Mouse (Mus musculus): ENCODE results near the gene H2-Q10. TPM values are rescaled to one million over a fixed set of nuclear protein-coding genes. Genes with fewer than 3 reads are reported as not detected.

Gene H2-Q10
- polyA plus RNA-seq, 1 experiment: 2.0 TPM

DNA sequence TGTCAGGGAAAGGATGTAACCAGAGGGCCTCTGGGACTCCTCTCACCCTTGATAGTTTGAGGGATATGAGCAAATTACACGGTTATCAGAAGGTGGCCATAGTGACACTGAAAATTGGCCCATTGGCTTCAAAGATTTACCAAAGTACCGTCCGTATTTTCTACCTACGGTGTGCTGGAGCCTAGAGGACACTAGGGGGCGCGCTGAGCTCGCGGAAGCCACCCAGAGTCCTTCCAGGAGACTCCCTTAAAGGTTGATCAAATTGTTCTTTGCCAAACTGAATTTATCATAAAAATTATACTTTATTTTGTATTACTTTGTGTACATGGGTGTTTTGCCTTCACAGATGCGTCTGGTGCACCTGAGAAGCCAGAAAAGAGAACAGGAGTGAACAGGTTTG, 14.2 kb downstream of the H2-Q10 start:
- Histone ChIP-seq H3K9ac (ENCODE audit: low read depth, poor library complexity, severe bottlenecking) (no peak overlapping the region), H3K27ac (ENCODE audit: insufficient read depth, low read length) (no peak overlapping the region)
- no peak for TF ChIP-seq EP300 (IDR thresholded peaks at IDR 0.05; ENCODE audit: insufficient read depth, low read depth, low read length)
- peak; percentile 92 for TF ChIP-seq CTCF (IDR thresholded peaks at IDR 0.05; ENCODE audit: low read depth, low read length)
- TF ChIP-seq POLR2A (IDR thresholded peaks at IDR 0.05; ENCODE audit: insufficient read depth, low read length): no peak

DNA sequence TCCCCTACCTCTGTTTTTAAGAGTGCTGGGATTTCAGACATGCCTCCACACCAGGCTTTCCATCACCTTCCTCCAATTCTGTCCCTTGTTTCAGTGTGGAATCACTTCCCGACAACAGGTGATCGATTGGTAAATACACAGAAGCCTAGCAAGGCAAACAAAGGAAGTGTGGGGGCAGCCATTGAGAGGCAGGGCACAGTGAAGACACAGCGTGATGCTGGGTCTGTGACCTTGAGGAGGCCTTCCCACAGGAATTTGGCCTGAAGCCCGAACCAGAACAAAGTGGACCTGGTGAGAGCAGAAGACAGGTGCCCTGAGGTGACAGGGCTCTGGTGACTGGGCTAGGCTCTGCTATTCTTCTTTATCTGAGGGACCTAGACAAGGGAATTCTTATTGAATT, 15.8 kb downstream of the H2-Q10 start:
- TF ChIP-seq POLR2A (IDR thresholded peaks at IDR 0.05; ENCODE audit: insufficient read depth, low read length) (no peak), EP300 (IDR thresholded peaks at IDR 0.05; ENCODE audit: insufficient read depth, low read depth, low read length) (peak; percentile 95)
- no peaks in the 10 kb centered on the region for H3K27me3 ChIP-seq (ENCODE audit: control insufficient read depth, insufficient read depth, low read length, poor library complexity, severe bottlenecking)
- H3K27ac ChIP-seq (ENCODE audit: insufficient read depth, low read length): peak overlapping the region; percentile 84
- H3K4me3 ChIP-seq (ENCODE audit: low read depth, low read length): no peak overlapping the region
- no peak overlapping the region for H3K9ac ChIP-seq (ENCODE audit: low read depth, poor library complexity, severe bottlenecking)
- H3K4me1 ChIP-seq (ENCODE audit: control insufficient read depth, insufficient read depth, low read length): peaks cover 8% of the 10 kb centered on the region
- H3K9me3 ChIP-seq (replicated peaks; ENCODE audit: control insufficient read depth, insufficient read depth, low read length, poor library complexity, severe bottlenecking): no peaks in the 10 kb centered on the region
- no peaks in the 10 kb centered on the region for H3K36me3 ChIP-seq (ENCODE audit: control insufficient read depth, insufficient read depth, low read length, poor library complexity, severe bottlenecking)

More for the DNA sequence above, 14.2 kb downstream of the H2-Q10 start:
- H3K4me1 ChIP-seq (ENCODE audit: control insufficient read depth, insufficient read depth, low read length): peaks cover 2% of the 10 kb centered on the region
- no peak overlapping the region for H3K4me3 ChIP-seq (ENCODE audit: low read depth, low read length)
- H3K9me3 ChIP-seq (replicated peaks; ENCODE audit: control insufficient read depth, insufficient read depth, low read length, poor library complexity, severe bottlenecking): no peaks in the 10 kb centered on the region
- no peaks in the 10 kb centered on the region for H3K27me3 ChIP-seq (ENCODE audit: control insufficient read depth, insufficient read depth, low read length, poor library complexity, severe bottlenecking)
- no peaks in the 10 kb centered on the region for H3K36me3 ChIP-seq (ENCODE audit: control insufficient read depth, insufficient read depth, low read length, poor library complexity, severe bottlenecking)

DNA sequence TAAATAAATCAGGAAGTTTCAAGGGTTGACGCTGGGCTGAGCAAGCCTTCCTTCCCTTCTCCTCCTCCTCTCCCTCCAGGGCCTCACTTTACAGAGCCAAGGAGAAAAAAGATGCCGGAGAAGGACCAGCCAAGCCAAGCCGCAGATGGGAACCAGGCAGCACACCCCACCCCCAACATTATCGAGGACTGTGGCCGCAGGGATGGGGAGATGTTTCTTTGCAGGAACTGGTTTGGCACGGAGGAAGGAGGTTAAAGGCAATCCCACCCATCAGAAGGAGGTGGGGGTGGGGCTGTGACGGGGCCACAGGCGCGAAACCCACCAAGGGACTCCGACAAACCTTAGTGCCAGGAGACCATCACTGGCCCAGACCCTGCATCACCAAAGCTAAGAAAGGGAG, 16.8 kb downstream of the H2-Q10 start:
- H3K9ac ChIP-seq (ENCODE audit: low read depth, poor library complexity, severe bottlenecking): peak overlapping the region; percentile 1; the same call in 1 of the 2 replicates
- H3K27ac ChIP-seq (ENCODE audit: insufficient read depth, low read length): peak overlapping the region; percentile 5
- no peaks in the 10 kb centered on the region for H3K9me3 ChIP-seq (replicated peaks; ENCODE audit: control insufficient read depth, insufficient read depth, low read length, poor library complexity, severe bottlenecking)

DNA sequence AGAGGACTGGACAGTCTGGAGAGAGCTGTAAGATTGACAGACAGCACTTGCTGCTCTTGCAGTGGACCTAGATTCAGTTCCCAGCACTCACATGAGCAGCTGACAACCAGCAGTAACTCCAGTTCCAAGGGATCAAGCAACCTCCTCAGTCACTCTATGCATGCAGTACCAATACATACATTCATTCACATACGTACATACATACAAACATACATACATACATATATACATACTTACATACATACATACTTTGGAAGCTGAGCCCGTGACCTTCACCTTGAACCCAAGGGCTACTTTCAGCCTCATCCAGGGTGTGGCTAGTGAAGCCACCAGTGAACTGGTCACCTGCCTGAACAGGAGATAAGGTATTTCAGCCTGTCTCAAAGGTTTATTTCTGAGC, 18.2 kb downstream of the H2-Q10 start:
- Histone ChIP-seq H3K4me3 (ENCODE audit: low read depth, low read length) (no peak overlapping the region), H3K36me3 (ENCODE audit: control insufficient read depth, insufficient read depth, low read length, poor library complexity, severe bottlenecking) (no peaks in the 10 kb centered on the region), H3K4me1 (ENCODE audit: control insufficient read depth, insufficient read depth, low read length) (peaks cover 8% of the 10 kb centered on the region), H3K27ac (ENCODE audit: insufficient read depth, low read length) (peak overlapping the region; percentile 88), H3K9ac (ENCODE audit: low read depth, poor library complexity, severe bottlenecking) (no peak overlapping the region), H3K27me3 (ENCODE audit: control insufficient read depth, insufficient read depth, low read length, poor library complexity, severe bottlenecking) (no peaks in the 10 kb centered on the region), H3K9me3 (replicated peaks; ENCODE audit: control insufficient read depth, insufficient read depth, low read length, poor library complexity, severe bottlenecking) (no peaks in the 10 kb centered on the region)
- TF ChIP-seq POLR2A (IDR thresholded peaks at IDR 0.05; ENCODE audit: insufficient read depth, low read length) (no peak), EP300 (IDR thresholded peaks at IDR 0.05; ENCODE audit: insufficient read depth, low read depth, low read length) (no peak), CTCF (IDR thresholded peaks at IDR 0.05; ENCODE audit: low read depth, low read length) (no peak)

More for the DNA sequence above, 16.8 kb downstream of the H2-Q10 start:
- Histone ChIP-seq H3K4me1 (ENCODE audit: control insufficient read depth, insufficient read depth, low read length) (peaks cover 8% of the 10 kb centered on the region), H3K36me3 (ENCODE audit: control insufficient read depth, insufficient read depth, low read length, poor library complexity, severe bottlenecking) (no peaks in the 10 kb centered on the region), H3K4me3 (ENCODE audit: low read depth, low read length) (peak overlapping the region; percentile 7; the same call in 1 of the 2 replicates), H3K27me3 (ENCODE audit: control insufficient read depth, insufficient read depth, low read length, poor library complexity, severe bottlenecking) (no peaks in the 10 kb centered on the region)
- TF ChIP-seq POLR2A (IDR thresholded peaks at IDR 0.05; ENCODE audit: insufficient read depth, low read length): no peak
- peak; percentile 79 for TF ChIP-seq EP300 (IDR thresholded peaks at IDR 0.05; ENCODE audit: insufficient read depth, low read depth, low read length)
- TF ChIP-seq CTCF (IDR thresholded peaks at IDR 0.05; ENCODE audit: low read depth, low read length): no peak

DNA sequence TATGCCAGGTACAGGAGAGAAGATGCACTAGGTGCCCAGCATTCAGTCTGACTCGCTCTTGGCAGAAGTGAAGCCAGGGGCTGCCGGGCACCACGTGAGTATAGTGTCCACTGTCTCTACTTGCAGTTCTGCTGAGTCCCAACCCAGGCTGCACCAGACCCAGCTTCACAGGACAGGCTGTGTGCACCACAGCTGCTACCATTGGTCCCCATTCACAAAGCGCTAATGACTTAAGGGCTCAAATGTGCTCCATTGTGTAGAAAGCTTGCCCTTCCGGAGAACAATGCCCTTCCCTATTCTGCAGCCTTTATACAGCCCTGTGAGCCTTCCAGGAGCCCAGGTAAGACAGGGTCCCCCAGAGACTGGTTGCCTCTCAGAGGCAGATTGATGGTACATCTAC, 20.4 kb downstream of the H2-Q10 start:
- H3K27me3 ChIP-seq (ENCODE audit: control insufficient read depth, insufficient read depth, low read length, poor library complexity, severe bottlenecking): no peaks in the 10 kb centered on the region
- no peaks in the 10 kb centered on the region for H3K36me3 ChIP-seq (ENCODE audit: control insufficient read depth, insufficient read depth, low read length, poor library complexity, severe bottlenecking)
- H3K9ac ChIP-seq (ENCODE audit: low read depth, poor library complexity, severe bottlenecking): 0 out of 2 replicates have a peak overlapping the region, but pooled peaks have one; percentile 28
- H3K9me3 ChIP-seq (replicated peaks; ENCODE audit: control insufficient read depth, insufficient read depth, low read length, poor library complexity, severe bottlenecking): no peaks in the 10 kb centered on the region
- peak overlapping the region; percentile 87 for H3K27ac ChIP-seq (ENCODE audit: insufficient read depth, low read length)
- peaks cover 8% of the 10 kb centered on the region for H3K4me1 ChIP-seq (ENCODE audit: control insufficient read depth, insufficient read depth, low read length)
- TF ChIP-seq POLR2A (IDR thresholded peaks at IDR 0.05; ENCODE audit: insufficient read depth, low read length) (peak; percentile 11), EP300 (IDR thresholded peaks at IDR 0.05; ENCODE audit: insufficient read depth, low read depth, low read length) (peak; percentile 89; the same call in 1 of the 2 replicates), CTCF (IDR thresholded peaks at IDR 0.05; ENCODE audit: low read depth, low read length) (no peak)
- peak overlapping the region; percentile 37 for H3K4me3 ChIP-seq (ENCODE audit: low read depth, low read length)

DNA sequence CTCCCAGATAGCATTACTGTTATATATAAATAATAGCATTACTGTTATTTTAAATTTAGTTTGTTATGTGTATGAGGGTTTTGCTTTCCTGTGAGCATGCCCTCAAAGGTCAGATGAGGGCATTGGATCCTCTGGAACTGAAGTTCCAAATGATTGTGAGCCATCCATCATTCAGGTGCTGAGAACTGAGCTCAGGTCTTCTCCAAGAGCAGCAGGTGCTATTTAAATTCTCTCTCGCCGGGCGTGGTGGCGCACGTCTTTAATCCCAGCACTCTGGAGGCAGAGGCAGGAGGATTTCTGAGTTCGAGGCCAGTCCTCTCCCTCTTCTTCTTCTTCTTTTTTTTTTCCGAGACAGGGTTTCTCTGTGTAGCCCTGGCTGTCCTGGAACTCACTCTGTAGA, 27.2 kb downstream of the H2-Q10 start:
- Histone ChIP-seq H3K4me1 (ENCODE audit: control insufficient read depth, insufficient read depth, low read length) (peaks cover 6% of the 10 kb centered on the region), H3K9me3 (replicated peaks; ENCODE audit: control insufficient read depth, insufficient read depth, low read length, poor library complexity, severe bottlenecking) (no peaks in the 10 kb centered on the region), H3K4me3 (ENCODE audit: low read depth, low read length) (no peak overlapping the region), H3K36me3 (ENCODE audit: control insufficient read depth, insufficient read depth, low read length, poor library complexity, severe bottlenecking) (no peaks in the 10 kb centered on the region), H3K27me3 (ENCODE audit: control insufficient read depth, insufficient read depth, low read length, poor library complexity, severe bottlenecking) (no peaks in the 10 kb centered on the region), H3K9ac (ENCODE audit: low read depth, poor library complexity, severe bottlenecking) (no peak overlapping the region), H3K27ac (ENCODE audit: insufficient read depth, low read length) (peak overlapping the region; percentile 9; the same call in 1 of the 2 replicates)
- TF ChIP-seq CTCF (IDR thresholded peaks at IDR 0.05; ENCODE audit: low read depth, low read length) (no peak), EP300 (IDR thresholded peaks at IDR 0.05; ENCODE audit: insufficient read depth, low read depth, low read length) (no peak), POLR2A (IDR thresholded peaks at IDR 0.05; ENCODE audit: insufficient read depth, low read length) (no peak)

Measured in ES-Bruce4 (cell line).